Mouse (Mus musculus) lung, embryonic 14.5 days (tissue): ENCODE data around the gene Pax6. TPM values are rescaled to one million over a fixed set of nuclear protein-coding genes. Genes with fewer than 3 reads are reported as not detected.

Source experiments
- ATAC-seq: fragments of 200-750 bp; cut with Nextera tagmentation; 2 replicates; pipeline ENCODE4 v1.8.0; 2017; ENCODE audit warnings: mild to moderate bottlenecking, moderate TSS enrichment, moderate library complexity; ENCODE audit not compliant: insufficient read depth
- DNase-seq: peaks from one replicate; pipeline ENCODE4 v3.0.0-alpha.2; 2015
- H3K27ac ChIP-seq: fragments of 300-500 bp; sonication (generic); 2 replicates; pipeline ENCODE4 v1.5.1; 2014; ENCODE audit warnings: low read depth, mild to moderate bottlenecking, moderate library complexity
- H3K27me3 ChIP-seq: fragments of 300-500 bp; sonication (generic); 2 replicates; pipeline ENCODE4 v1.6.1; 2014; ENCODE audit warnings: low read length, control low read depth; ENCODE audit not compliant: insufficient read depth
- H3K36me3 ChIP-seq: fragments of 300-500 bp; sonication (generic); 2 replicates; pipeline ENCODE4 v1.6.1; 2014; ENCODE audit warnings: control low read depth; ENCODE audit not compliant: insufficient read depth
- H3K4me1 ChIP-seq: fragments of 300-500 bp; sonication (generic); 2 replicates; pipeline ENCODE4 v1.6.1; 2014; ENCODE audit warnings: antibody characterized with exemption, control low read depth; ENCODE audit not compliant: insufficient read depth
- H3K4me2 ChIP-seq: fragments of 300-500 bp; sonication (generic); 2 replicates; pipeline ENCODE4 v1.6.1; 2014; ENCODE audit warnings: mild to moderate bottlenecking
- H3K4me3 ChIP-seq: fragments of 300-500 bp; sonication (generic); 2 replicates; pipeline ENCODE4 v1.5.1; 2014; ENCODE audit warnings: low read depth, low read length
- H3K9ac ChIP-seq: fragments of 300-500 bp; sonication (generic); 2 replicates; pipeline ENCODE4 v1.6.1; 2014
- H3K9me3 ChIP-seq: fragments of 300-500 bp; sonication (generic); 2 replicates; pipeline ENCODE4 v1.6.1; 2016; ENCODE audit warnings: low read depth, low read length, control low read depth
- CTCF ChIP-seq: IDR thresholded peaks from 2 replicates; pipeline ENCODE4 v1.5.1; 2016; ENCODE audit warnings: antibody characterized with exemption, low read depth
- WGBS: fragments of 180-500 bp; shearing (Covaris S2); extraction: QIAGEN DNeasy Blood & Tissue Kit; methylation state at CpG from one replicate; pipeline ENCODE4 v1.1.7; 2014; 5-methylcytosine and 5-hydroxymethylcytosine counted together
- polyA plus RNA-seq: library from polyadenylated mRNA; unstranded; fragments of >200 nt; fragmentation: Nextera tagmentation; extraction: Ambion mirVana; gene quantifications from 2 replicates; pipeline ENCODE4 v1.2.1, GENCODE M21; 2014

Gene Pax6
- polyA plus RNA-seq, 1 experiment from 2014 or later: not detected

DNA sequence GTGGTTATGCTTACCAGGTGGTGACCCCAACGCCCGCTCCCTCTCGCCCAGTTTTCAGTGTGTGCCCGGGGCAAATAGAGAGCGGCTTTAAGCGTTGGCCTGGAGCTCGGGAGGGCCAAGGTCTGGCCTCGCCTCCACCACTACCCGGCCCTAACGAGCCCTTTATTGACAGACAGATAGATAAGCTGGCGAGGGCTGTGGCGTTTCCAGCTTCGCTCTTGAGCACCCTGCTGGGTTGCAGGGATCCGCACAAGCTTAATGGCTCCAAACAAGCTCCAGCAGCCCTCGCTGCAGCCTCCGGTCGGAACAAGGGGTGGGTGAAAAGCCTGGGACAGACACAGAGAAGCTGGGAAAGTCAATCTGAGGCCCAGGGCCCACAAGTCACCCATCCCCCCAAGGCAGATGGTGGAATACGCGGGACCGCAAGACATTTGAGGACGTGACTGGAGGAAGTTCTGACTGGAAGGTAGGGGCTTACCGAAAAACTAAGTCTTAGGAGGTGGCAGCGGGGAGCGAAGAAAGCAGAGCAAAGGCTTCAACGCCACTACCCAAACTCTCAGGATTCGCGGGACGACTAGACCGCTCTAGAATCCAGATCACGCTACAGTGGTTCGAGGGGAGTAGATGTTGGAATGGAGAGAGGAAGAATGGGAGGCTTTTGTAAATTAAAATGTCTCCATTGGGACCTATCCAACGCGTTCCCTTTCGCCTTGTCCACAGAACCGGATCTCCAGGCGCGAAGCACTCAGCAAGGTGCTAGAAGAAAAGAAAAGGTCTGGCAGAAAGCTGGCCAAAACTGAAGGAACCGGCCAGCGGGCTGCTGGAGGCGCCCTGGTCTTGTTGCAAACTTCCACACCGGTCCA, 1.7 kb upstream of the Pax6 start:
- Histone ChIP-seq H3K4me3 (no peak overlapping the region), H3K27me3 (peaks cover 100% of the 10 kb centered on the region), H3K4me1 (no peaks in the 10 kb centered on the region), H3K27ac (no peak overlapping the region), H3K4me2 (no peak overlapping the region), H3K36me3 (no peaks in the 10 kb centered on the region), H3K9ac (no peak overlapping the region), H3K9me3 (no peaks in the 10 kb centered on the region)
- WGBS: 1% methylated on average over 41 of the region's 41 CpGs
- ATAC-seq (no peak), DNase-seq (peak; percentile 5)
- TF ChIP-seq CTCF: no peak

DNA sequence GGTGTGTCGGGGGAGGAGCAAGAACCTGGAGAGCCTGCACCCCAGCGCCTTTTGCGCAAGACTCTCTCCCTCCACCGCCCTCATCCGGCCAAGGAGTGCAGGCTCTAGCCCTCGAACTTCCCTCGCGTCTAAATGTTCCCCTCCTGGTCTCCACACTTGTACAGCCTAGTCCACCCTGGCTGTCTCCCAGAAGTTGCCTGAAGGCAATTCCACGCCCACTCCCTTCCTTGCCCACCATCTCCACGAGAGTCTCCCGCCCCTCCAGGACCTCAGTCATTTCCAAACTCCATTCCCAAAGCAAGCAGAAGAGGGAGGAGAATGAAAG, 1.1 kb upstream of the Pax6 start:
- Histone ChIP-seq H3K36me3 (no peaks in the 10 kb centered on the region), H3K4me2 (no peak overlapping the region), H3K4me3 (no peak overlapping the region), H3K27me3 (peaks cover 100% of the 10 kb centered on the region), H3K9ac (no peak overlapping the region), H3K4me1 (no peaks in the 10 kb centered on the region), H3K9me3 (no peaks in the 10 kb centered on the region), H3K27ac (no peak overlapping the region)
- 1% methylated on average over 11 of the region's 11 CpGs for WGBS
- ATAC-seq: peak; percentile 19; the same call in 1 of the 2 replicates
- TF ChIP-seq CTCF: peak; percentile 33; the same call in 1 of the 2 replicates
- peak; percentile 36 for DNase-seq

DNA sequence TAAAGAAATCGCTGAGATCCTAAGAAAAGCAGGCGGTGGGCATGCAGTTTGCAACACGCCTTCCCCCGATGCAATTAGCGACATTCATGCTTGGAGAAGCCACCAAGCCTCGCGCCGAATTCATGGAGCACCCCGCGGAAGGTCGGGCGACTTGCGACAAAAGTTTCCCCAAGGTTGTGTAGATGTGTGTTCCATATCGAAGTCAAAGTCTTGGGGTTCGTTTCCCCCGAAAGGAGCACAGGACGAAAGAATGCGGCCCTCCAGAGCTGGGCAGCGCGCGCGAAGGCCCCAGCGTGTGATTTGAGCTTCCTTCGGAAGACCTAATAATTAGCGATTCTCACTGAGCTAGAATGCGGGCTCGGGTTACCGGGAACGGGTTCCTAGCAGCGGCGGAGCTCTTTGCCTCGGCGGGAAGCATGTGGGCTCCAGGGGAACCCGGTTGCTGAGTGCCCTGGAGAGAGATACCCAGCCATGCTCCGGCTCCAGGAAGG, 716 bp downstream of the Pax6 start:
- no peak for DNase-seq
- Histone ChIP-seq H3K27ac (no peak overlapping the region), H3K4me1 (no peaks in the 10 kb centered on the region), H3K4me3 (no peak overlapping the region), H3K4me2 (no peak overlapping the region), H3K27me3 (peaks cover 100% of the 10 kb centered on the region), H3K36me3 (no peaks in the 10 kb centered on the region), H3K9me3 (no peaks in the 10 kb centered on the region), H3K9ac (no peak overlapping the region)
- TF ChIP-seq CTCF: no peak
- WGBS: under 1% methylated on average over 35 of the region's 35 CpGs
- ATAC-seq: no peak

DNA sequence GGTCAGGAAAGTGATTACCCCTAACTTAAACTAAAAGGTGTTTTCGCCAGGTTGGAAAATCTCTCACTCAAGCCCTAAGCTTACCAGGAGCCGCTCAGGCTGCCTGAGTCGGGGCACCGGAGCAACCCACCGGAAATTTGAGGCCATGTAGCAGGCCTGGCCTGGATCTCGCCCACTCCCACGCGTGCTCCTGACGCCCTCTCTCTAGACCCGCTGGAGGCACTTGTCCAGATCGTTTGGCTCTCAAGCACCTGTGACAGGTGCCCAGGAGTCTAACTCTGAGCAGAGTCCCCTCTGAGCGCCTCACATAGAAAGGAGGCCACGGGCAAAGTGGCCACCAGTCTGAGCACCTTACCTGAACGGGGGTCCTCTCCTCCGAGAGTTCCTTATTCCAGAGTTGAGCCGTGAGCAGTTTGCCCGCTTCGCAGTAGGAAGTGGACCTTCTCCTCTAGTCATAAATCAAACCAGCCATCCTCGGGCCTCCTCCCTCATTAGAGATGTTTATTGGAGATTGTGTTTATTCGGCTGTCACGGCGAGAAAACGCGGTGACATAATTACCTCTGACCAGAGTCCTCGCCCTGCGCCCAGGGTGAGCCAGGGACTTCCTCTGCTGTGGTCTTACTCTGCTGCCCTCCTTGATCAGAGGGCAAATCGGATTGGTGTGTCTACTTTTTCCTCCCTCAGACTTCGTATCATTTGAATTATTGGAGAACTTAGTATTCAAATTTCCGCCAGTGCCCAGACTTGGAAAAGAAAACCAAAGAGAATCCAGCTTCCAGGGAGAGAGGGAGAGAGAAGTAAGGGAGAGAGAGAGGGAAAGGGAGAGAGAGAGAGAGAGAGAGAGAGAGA, 1.4 kb downstream of the Pax6 start:
- Histone ChIP-seq H3K4me3 (no peak overlapping the region), H3K27ac (no peak overlapping the region), H3K4me1 (0 out of 2 replicates have a peak, but pooled peaks cover 4% of the 10 kb centered on the region), H3K9me3 (no peaks in the 10 kb centered on the region), H3K36me3 (no peaks in the 10 kb centered on the region), H3K27me3 (peaks cover 100% of the 10 kb centered on the region), H3K9ac (no peak overlapping the region), H3K4me2 (no peak overlapping the region)
- TF ChIP-seq CTCF: no peak
- DNase-seq (no peak), ATAC-seq (no peak)
- WGBS: under 1% methylated on average over 29 of the region's 29 CpGs

DNA sequence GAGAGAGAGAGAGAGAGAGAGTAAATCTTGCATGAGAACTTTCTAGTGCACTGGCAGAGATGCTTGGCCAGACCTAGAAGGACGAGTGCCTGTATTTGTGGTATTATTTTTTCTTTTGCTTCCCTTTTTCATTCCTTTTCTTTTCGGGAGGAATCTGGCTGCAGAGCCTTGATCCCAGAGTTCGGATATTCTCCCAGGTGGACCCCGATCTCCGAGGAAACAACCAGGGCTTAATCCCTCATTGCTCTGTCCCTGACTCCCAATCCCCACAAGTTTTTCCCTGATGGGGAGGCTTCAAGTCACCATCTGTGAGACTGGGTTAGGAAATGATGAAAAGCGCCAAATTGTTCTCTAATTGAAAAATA, 2.0 kb downstream of the Pax6 start:
- no peak for TF ChIP-seq CTCF
- Histone ChIP-seq H3K27ac (no peak overlapping the region), H3K4me1 (0 out of 2 replicates have a peak, but pooled peaks cover 4% of the 10 kb centered on the region), H3K4me2 (no peak overlapping the region), H3K36me3 (no peaks in the 10 kb centered on the region), H3K9ac (no peak overlapping the region), H3K4me3 (no peak overlapping the region), H3K27me3 (peaks cover 100% of the 10 kb centered on the region), H3K9me3 (no peaks in the 10 kb centered on the region)
- 2% methylated on average over 6 of the region's 6 CpGs for WGBS
- ATAC-seq (no peak), DNase-seq (no peak)

DNA sequence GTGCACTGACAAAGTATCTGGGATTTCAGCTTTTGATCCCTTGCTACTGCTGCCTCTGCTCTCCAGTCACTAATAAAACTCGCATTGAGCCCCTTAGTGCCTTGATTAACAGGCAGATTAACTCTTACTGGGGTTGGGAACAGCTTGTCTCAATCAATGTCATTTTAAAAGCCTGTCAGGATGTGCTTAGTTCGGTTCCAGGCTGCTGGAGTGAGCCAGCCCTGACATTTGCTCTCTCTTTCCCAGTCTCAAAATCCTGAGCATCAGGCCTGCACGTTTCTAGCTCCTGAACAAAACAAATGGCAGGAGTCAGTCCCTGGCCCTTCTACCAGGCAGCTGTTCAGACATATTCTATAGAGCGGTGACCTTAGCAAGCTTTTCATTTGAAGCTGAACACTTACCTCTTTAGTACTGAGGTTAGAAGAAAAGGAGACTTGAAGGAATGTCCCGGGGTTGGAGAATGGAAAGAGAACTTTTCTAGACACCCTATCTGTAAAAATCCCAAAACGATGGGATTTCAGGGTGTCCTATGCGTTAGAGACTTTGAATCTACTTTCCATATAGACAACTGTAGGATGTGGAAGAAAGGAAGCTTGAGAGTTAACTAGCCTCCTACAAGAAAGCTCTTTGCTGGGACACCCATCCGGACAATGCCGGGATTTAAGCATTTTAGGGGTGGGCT, 2.6 kb downstream of the Pax6 start:
- TF ChIP-seq CTCF: no peak
- Histone ChIP-seq H3K27me3 (peaks cover 100% of the 10 kb centered on the region), H3K4me1 (0 out of 2 replicates have a peak, but pooled peaks cover 4% of the 10 kb centered on the region), H3K9ac (no peak overlapping the region), H3K27ac (no peak overlapping the region), H3K4me2 (no peak overlapping the region), H3K4me3 (no peak overlapping the region), H3K36me3 (no peaks in the 10 kb centered on the region), H3K9me3 (no peaks in the 10 kb centered on the region)
- DNase-seq (no peak), ATAC-seq (no peak)
- 4% methylated on average over 9 of the region's 9 CpGs for WGBS
